Mouse (Mus musculus): Measurements from ENCODE around the gene Rgs10.

Rgs10 gene

DNA sequence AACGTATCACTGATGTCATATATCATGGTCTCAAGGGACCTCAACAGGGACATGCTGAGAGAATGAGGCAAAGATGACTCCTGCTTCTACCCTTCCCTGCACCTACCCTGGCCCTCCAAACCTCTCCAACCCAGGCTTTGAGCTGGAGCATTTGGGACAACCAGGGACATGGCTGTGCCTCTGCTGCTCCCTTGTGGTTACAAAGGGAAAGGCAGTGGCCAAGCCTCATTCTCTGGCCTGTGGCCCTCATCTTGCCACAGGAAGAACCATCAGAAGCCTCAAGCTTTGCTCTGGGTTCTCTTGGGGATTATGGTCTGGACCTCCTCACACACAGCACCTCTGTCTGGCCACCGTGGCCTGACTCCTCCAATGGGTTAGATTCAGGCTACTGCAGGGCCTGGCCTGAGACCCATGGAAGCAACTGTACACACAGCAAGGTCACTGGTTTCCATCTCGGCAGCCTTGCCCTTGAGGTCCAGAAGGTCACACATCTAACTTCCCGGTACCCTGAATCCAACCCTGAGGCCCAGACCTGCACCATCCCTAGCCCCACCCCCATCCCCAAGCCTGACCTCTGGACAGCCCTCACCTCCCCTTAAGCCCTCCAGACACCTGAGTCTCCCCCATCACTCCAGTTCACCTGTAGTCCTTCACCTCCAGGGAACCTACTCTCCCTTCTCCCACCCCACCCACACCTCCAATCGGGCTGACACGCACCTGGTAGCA is 73.5 kb downstream of the Rgs10 start:
- DNase-seq (ENCODE audit: low spot score in 2 of 2) = peak; percentile 73 to 86

DNA sequence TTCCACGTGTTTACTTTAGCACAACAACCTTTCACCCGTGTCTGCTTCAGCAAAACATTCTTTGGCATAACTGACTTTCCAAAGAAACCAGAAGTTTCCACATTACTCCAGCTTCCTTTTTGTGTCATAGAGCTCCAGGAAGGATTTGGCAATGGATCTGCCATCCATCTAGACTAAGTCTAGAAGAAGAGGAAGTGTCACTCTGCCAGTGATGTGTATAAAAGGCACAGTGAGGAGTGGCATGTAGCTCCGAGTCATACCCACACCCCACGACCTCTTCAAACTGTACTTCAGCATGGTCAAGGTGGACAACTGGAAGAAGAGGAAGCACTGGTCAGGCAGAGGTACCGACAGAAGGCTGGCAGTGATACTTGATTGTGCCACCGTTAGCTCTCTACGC is 74.1 kb downstream of the Rgs10 start:
- no peak for DNase-seq (ENCODE audit: low spot score in 2 of 2)

DNA sequence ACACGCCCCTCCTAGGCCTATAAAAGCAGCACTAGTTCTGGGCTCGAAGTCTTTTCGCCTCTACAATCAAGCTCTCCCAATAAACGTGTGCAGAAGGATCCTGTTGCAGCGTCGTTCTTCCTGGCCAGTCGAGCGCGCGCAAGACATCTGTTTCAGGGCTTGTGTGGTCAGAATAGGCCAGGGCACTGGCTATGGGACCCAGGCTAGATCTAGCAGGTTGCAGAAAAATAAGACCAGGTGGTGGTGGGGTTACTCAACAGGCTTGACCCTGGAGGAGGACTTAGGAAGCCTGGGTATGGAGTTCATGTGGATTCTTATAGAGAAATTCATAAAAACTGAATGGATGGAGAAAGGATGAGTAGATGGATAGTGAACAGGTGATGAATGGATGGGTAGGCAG is 75.9 kb downstream of the Rgs10 start:
- peak in 1 of 2 experiments; percentile 46 for DNase-seq (ENCODE audit: low spot score in 2 of 2)

DNA sequence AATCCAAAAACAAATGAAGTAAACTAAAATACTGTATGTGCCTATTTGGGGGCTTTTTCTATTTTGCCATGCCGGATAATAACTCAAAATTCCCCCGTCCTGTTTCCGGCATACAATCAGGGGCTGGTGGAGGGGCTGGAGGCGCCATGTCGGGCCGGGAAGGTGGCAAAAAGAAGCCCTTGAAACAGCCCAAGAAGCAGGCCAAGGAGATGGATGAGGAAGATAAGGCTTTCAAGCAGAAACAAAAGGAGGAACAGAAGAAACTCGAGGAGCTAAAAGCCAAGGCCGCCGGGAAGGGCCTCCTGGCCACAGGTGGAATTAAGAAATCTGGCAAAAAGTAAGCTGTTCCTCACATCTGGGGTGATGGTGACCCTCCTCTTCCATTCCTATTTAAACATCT is 78.2 kb downstream of the Rgs10 start:
- peak in 1 of 2 experiments; percentile 52 for DNase-seq (ENCODE audit: low spot score in 2 of 2)

DNA sequence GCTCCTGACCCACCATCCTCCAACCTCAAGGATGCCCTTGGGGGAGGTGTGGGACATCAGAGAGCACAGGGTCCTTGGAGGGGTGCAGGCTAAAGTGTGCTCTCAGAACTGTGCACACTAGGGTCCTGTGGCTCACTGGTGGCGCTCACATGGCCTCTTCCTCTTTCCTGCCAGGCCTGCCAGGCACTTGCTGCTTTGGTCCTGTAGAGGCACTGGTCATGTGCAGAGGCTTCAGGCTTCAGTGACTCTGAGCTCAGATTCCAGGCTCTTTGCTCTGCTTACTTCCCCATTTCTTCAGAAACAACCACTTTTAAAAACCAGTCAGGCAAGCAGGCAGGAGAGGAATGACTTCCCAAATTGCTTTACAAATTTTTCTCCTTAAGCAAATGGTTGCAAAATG is 85.7 kb downstream of the Rgs10 start:
- peak in 1 of 2 experiments; percentile 26 for DNase-seq (ENCODE audit: low spot score in 2 of 2)

DNA sequence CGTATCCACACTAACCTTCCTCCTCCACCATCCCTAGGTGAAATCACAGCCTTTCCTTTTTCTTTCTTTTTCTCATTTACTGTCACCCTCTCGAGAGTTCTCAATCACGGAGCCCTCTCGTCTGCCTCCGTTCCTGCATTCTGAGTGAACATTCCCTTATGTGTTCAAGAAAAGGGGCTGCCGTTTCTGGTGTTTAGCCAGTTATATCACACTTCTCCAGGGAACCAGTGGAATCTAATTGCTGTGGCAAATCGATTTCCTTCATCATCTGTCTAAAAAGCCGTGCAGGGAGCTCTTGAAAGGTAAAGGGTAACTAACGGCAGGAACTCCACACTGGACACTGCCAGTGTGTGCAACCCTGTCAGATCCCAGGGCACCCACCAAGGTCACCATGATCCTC is 87.6 kb downstream of the Rgs10 start:
- DNase-seq (ENCODE audit: low spot score in 2 of 2) = no peak

DNA sequence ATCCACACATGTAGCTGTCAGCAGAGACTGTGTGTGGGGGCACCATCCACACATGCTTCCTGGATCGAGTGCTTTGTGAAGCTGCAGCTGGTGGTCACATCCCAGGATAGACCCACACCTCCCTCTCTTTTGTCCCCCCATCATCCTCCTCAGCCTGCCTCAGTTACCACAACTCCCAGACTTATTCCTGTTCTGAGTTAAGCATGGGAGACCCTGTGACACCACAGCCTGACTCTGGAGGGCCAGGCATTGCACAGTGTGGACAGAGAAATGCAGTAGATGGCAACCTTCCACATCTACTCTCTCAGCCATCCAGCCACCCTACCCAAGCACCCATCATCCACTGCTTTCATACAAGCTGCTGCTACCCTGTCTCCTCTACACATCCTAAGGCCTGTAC is 93.6 kb downstream of the Rgs10 start:
- no peak for DNase-seq (ENCODE audit: low spot score in 2 of 2)

All from spleen, postnatal 4 days (tissue).